Mouse (Mus musculus) myocyte (in vitro differentiated cells): ENCODE results near the gene Mrpl4. TPM values are rescaled to one million over a fixed set of nuclear protein-coding genes. Genes with fewer than 3 reads are reported as not detected.

Source experiments
- H3K27me3 ChIP-seq: one replicate; pipeline ENCODE4 v1.6.1; 2011; ENCODE audit not compliant: control insufficient read depth, insufficient read depth, insufficient read length
- H3K36me3 ChIP-seq: one replicate; pipeline ENCODE4 v1.6.1; 2011; ENCODE audit not compliant: control insufficient read depth, insufficient read depth
- H3K4me2 ChIP-seq: one replicate; pipeline ENCODE4 v1.6.1; 2011; ENCODE audit warnings: low read depth, control low read depth
- H3K4me3 ChIP-seq: one replicate; pipeline ENCODE4 v1.5.1; 2011; ENCODE audit warnings: mild to moderate bottlenecking, control low read depth, moderate library complexity
- H3K79me2 ChIP-seq: one replicate; pipeline ENCODE4 v1.6.1; 2011; ENCODE audit not compliant: control insufficient read depth, insufficient read depth
- H3ac ChIP-seq: one replicate; pipeline ENCODE4 v1.6.1; 2011; ENCODE audit not compliant: control insufficient read depth, insufficient read length
- CEBPB ChIP-seq: IDR thresholded peaks from 2 replicates; pipeline ENCODE4 v1.6.1; 2011; ENCODE audit warnings: mild to moderate bottlenecking, moderate library complexity; ENCODE audit not compliant: poor library complexity, insufficient read depth, severe bottlenecking
- E2F4 ChIP-seq: IDR thresholded peaks from one replicate; pipeline ENCODE4 v1.6.1; 2011; ENCODE audit warnings: mild to moderate bottlenecking, control low read depth, moderate library complexity; ENCODE audit not compliant: insufficient read depth
- MAX ChIP-seq: IDR thresholded peaks from one replicate; pipeline ENCODE4 v1.6.1; 2011; ENCODE audit warnings: low read depth, mild to moderate bottlenecking, control low read depth
- MYOD1 ChIP-seq, 3 experiments: IDR thresholded peaks; one replicate each; pipeline ENCODE4 v1.6.1; 2011; ENCODE audit warnings: control low read depth in 2 of 3, low read depth in 2 of 3, mild to moderate bottlenecking in 2 of 3, moderate library complexity in 1 of 3; ENCODE audit not compliant: insufficient read length in 2 of 3, control insufficient read depth in 1 of 3
- MYOG ChIP-seq, 3 experiments: IDR thresholded peaks; one replicate each; pipeline ENCODE4 v1.6.1; 2011; ENCODE audit warnings: control low read depth in 2 of 3, low read depth in 2 of 3, mild to moderate bottlenecking in 2 of 3; ENCODE audit not compliant: insufficient read length in 2 of 3, control insufficient read depth in 1 of 3, insufficient read depth in 1 of 3
- POLR2A ChIP-seq: IDR thresholded peaks from one replicate; pipeline ENCODE4 v1.6.1; 2011; ENCODE audit warnings: low read depth, mild to moderate bottlenecking, control low read depth, moderate library complexity; ENCODE audit not compliant: insufficient read length
- POLR2AphosphoS2 ChIP-seq: IDR thresholded peaks from one replicate; pipeline ENCODE4 v1.6.1; 2011; ENCODE audit warnings: low read depth, control low read depth; ENCODE audit not compliant: insufficient read length
- REST ChIP-seq: IDR thresholded peaks from one replicate; pipeline ENCODE4 v1.6.1; 2011; ENCODE audit warnings: mild to moderate bottlenecking, control low read depth, moderate library complexity; ENCODE audit not compliant: insufficient read depth, insufficient read length
- SRF ChIP-seq: IDR thresholded peaks from one replicate; pipeline ENCODE4 v1.6.1; 2011; ENCODE audit warnings: low read depth; ENCODE audit not compliant: control insufficient read depth, insufficient read length
- TCF12 ChIP-seq: IDR thresholded peaks from one replicate; pipeline ENCODE4 v1.6.1; 2011; ENCODE audit warnings: mild to moderate bottlenecking, control low read depth; ENCODE audit not compliant: poor library complexity, insufficient read depth, severe bottlenecking
- TCF3 ChIP-seq: IDR thresholded peaks from one replicate; pipeline ENCODE4 v1.6.1; 2011; ENCODE audit warnings: low read depth, control low read depth; ENCODE audit not compliant: insufficient read length
- USF1 ChIP-seq: IDR thresholded peaks from one replicate; pipeline ENCODE4 v1.6.1; 2011; ENCODE audit warnings: low read depth, mild to moderate bottlenecking, control low read depth, moderate library complexity
- polyA plus RNA-seq: library from polyadenylated mRNA; unstranded; fragments of >200 nt; fragmentation: generic; extraction: Trizol; gene quantifications from one replicate; pipeline ENCODE4 v1.2.1, GENCODE M21; 2012; ENCODE audit warnings: missing spikeins

Gene Mrpl4
- polyA plus RNA-seq, 1 experiment: 110 TPM

DNA sequence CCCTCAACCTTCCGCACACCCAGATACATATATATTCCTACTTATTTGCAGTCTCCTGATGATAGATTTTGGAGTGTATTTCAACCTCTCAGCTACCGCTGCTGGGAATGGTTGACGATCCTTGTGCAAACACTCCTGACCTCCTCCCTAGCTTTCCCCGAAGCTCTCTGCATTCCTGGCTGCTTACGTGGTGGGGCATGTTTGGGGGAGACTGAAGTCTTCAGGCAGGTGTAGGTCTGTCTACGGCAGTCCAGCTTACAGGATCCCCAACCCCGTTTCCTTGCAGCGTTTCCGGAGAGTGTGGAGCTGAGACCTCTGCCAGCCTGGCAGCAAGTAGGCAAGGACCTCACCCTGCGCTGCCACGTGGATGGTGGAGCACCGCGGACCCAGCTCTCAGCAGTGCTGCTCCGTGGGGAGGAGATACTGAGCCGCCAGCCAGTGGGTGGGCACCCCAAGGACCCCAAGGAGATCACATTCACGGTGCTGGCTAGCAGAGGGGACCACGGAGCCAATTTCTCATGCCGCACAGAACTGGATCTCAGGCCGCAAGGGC is 22.8 kb downstream of the Mrpl4 start:
- no peaks in the 10 kb centered on the region for H3K79me2 ChIP-seq
- H3K36me3 ChIP-seq: no peaks in the 10 kb centered on the region
- TF ChIP-seq MAX: no peak
- TF ChIP-seq POLR2AphosphoS2: no peak
- no peak for TF ChIP-seq TCF12
- no peak for TF ChIP-seq USF1
- TF ChIP-seq MYOG (IDR thresholded peaks at IDR 0.05; ENCODE audit: control insufficient read depth in 1 of 3, insufficient read depth in 1 of 3, insufficient read length in 2 of 3, low read depth in 2 of 3): no peak
- TF ChIP-seq MYOD1 (IDR thresholded peaks at IDR 0.05; ENCODE audit: control insufficient read depth in 1 of 3, insufficient read length in 2 of 3, low read depth in 2 of 3): no peak
- no peak for TF ChIP-seq POLR2A
- no peak for TF ChIP-seq TCF3
- TF ChIP-seq CEBPB: no peak
- TF ChIP-seq REST: no peak
- no peak for TF ChIP-seq SRF
- TF ChIP-seq E2F4: no peak
- no peak overlapping the region for H3K4me3 ChIP-seq
- H3K27me3 ChIP-seq: no peaks in the 10 kb centered on the region
- H3ac ChIP-seq: no peak overlapping the region
- H3K4me2 ChIP-seq: no peak overlapping the region

- no peak for TF ChIP-seq MAX
- no peak for TF ChIP-seq POLR2AphosphoS2
- TF ChIP-seq MYOG (IDR thresholded peaks at IDR 0.05; ENCODE audit: control insufficient read depth in 1 of 3, insufficient read depth in 1 of 3, insufficient read length in 2 of 3, low read depth in 2 of 3): no peak
- TF ChIP-seq USF1: no peak
- TF ChIP-seq TCF12: no peak
- no peak for TF ChIP-seq CEBPB
- TF ChIP-seq SRF: no peak
- no peak for TF ChIP-seq REST
- TF ChIP-seq MYOD1 (IDR thresholded peaks at IDR 0.05; ENCODE audit: control insufficient read depth in 1 of 3, insufficient read length in 2 of 3, low read depth in 2 of 3): no peak
- TF ChIP-seq TCF3: no peak
- TF ChIP-seq POLR2A: no peak
- no peak for TF ChIP-seq E2F4
- H3K27me3 ChIP-seq: no peaks in the 10 kb centered on the region
- no peak overlapping the region for H3ac ChIP-seq
- H3K79me2 ChIP-seq: no peaks in the 10 kb centered on the region
- H3K4me3 ChIP-seq: no peak overlapping the region
- H3K36me3 ChIP-seq: no peaks in the 10 kb centered on the region
- H3K4me2 ChIP-seq: no peak overlapping the region
These were observed 24.3 kb downstream of the Mrpl4 start for GRCm38 (mm10) chr9:21026849-21027248.

DNA sequence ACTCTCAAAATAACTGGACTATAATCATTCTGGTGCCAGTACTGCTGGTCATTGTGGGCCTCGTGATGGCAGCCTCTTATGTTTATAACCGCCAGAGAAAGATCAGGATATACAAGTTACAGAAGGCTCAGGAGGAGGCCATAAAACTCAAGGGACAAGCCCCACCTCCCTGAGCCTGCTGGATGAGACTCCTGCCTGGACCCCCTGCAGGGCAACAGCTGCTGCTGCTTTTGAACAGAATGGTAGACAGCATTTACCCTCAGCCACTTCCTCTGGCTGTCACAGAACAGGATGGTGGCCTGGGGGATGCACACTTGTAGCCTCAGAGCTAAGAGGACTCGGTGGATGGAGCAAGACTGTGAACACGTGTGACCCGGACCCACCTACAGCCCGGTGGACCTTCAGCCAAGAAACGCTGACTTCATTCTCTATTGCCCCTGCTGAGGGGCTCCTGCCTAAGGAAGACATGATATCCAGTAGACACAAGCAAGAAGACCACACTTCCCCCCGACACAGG is 25.3 kb downstream of the Mrpl4 start:
- Histone ChIP-seq H3K36me3 (no peaks in the 10 kb centered on the region), H3K4me2 (no peak overlapping the region), H3K4me3 (no peak overlapping the region), H3K79me2 (no peaks in the 10 kb centered on the region), H3K27me3 (no peaks in the 10 kb centered on the region), H3ac (no peak overlapping the region)
- TF ChIP-seq POLR2AphosphoS2: no peak
- TF ChIP-seq REST: no peak
- TF ChIP-seq MAX: no peak
- TF ChIP-seq POLR2A: no peak
- TF ChIP-seq E2F4: no peak
- no peak for TF ChIP-seq SRF
- no peak for TF ChIP-seq TCF3
- no peak for TF ChIP-seq CEBPB
- peak in 2 of 3 experiments; percentile 44 to 74 for TF ChIP-seq MYOG (IDR thresholded peaks at IDR 0.05; ENCODE audit: control insufficient read depth in 1 of 3, insufficient read depth in 1 of 3, insufficient read length in 2 of 3, low read depth in 2 of 3)
- no peak for TF ChIP-seq USF1
- peak in 2 of 3 experiments; percentile 78 to 83 for TF ChIP-seq MYOD1 (IDR thresholded peaks at IDR 0.05; ENCODE audit: control insufficient read depth in 1 of 3, insufficient read length in 2 of 3, low read depth in 2 of 3)
- no peak for TF ChIP-seq TCF12

DNA sequence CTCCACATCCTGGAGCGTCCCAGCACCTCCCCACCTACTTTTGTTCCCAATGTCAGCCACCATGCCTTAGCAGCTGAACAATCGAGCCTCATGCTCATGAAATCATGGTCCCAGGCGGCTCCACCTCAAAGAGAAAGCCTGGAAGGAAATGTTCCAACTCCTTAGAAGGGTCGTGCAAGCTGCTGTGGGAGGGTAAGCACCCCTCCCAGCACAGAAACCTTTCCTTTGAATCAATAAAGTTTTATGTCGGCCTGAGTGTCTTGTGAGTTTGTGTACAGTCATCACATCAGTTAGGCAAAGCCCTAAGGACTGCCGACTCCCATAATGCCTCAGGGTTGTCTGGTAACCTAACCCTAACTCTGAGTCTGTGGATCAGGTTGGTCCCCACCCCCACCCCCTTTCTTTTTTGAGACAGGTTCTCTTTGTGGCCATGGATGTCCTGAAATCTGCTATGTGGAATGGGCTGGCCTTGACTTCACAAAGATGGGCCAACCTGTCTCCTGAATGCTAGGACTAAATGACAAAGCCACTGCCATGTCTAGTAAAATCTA is 26.1 kb downstream of the Mrpl4 start:
- no peak overlapping the region for H3K4me2 ChIP-seq
- peak overlapping the region; percentile 45 for H3K4me3 ChIP-seq
- H3K36me3 ChIP-seq: no peaks in the 10 kb centered on the region
- H3K79me2 ChIP-seq: no peaks in the 10 kb centered on the region
- H3K27me3 ChIP-seq: peaks cover 4% of the 10 kb centered on the region
- H3ac ChIP-seq: no peak overlapping the region
- TF ChIP-seq E2F4: no peak
- TF ChIP-seq TCF12: no peak
- TF ChIP-seq CEBPB: no peak
- TF ChIP-seq USF1: no peak
- no peak for TF ChIP-seq MYOG (IDR thresholded peaks at IDR 0.05; ENCODE audit: control insufficient read depth in 1 of 3, insufficient read depth in 1 of 3, insufficient read length in 2 of 3, low read depth in 2 of 3)
- no peak for TF ChIP-seq POLR2A
- no peak for TF ChIP-seq REST
- TF ChIP-seq MYOD1 (IDR thresholded peaks at IDR 0.05; ENCODE audit: control insufficient read depth in 1 of 3, insufficient read length in 2 of 3, low read depth in 2 of 3): no peak
- TF ChIP-seq TCF3: no peak
- TF ChIP-seq POLR2AphosphoS2: no peak
- TF ChIP-seq SRF: no peak
